Mouse (Mus musculus) layer of hippocampus, adult 9-10 months (tissue): ENCODE measurements around the gene Smug1.

Experiments
- DNase-seq: peaks from one replicate; pipeline ENCODE4 v3.0.0; 2022; ENCODE audit warnings: low spot score

The Smug1 gene

DNA sequence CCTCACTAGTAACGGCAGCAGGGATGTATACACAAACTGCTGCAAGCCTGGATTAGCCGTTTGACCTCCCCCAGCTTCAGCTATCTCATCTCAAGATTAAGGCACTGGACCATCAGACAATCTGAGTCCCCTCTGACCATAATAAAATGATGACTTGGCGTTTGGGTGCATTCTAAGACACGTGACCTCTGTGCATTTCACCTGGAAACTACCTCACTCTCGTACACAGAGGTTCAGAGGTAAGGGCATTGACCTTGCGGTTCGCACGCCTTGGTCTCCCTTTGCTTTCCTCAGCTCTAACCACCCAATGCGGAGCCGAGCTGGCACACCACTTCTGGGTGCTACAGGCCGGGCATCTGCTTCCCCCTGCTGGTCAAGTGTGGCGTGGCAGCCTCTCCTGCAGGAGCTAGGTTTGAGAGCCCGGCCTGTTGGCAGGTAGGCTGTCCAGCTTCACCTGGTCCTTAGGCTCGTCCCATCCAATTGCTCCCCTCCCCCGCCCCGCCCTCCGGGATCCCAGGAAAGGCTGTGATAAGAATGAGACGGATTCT, 10.1 kb upstream of the Smug1 start:
- DNase-seq, result peak; percentile 86

DNA sequence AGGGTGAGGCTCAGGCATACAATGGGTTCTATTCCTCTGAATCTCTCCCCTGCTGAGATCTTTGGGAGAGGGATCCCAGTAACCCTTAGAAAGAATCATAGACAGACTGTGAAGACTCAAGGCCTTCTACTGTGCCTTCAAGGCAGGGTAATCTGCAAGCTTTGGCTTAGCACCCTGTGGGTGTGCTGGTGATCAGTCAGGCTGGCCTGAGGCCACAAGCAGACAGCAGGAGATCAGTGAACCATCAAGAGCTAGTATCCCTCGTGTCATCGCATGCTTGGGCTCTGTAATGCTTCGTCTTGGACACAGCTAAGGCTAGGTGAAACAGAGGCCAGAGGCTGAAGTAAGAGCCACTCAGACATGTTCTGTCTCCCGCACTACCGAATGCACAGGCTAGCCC, 6.4 kb upstream of the Smug1 start:
- DNase-seq, result no peak

DNA sequence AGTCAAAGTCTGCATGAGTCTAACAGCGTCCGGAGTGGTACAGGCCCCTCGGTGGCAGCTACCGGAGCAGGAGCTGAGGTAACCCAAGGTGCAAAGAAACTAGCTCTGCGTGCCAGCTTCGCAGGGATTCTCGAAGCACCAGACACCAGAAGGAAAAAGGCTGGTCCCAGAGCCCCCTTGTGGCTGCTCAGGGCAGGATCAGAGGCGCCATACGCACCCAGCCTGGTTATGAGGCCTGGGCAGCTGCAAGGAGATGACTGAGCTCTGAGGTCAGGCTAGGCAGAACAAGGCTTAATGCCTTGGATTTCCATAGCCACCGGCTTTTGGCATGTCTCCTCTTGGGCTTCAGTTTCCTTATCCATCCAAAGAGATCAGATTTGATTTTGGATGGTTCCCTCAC, 5.6 kb upstream of the Smug1 start:
- no peak for DNase-seq

DNA sequence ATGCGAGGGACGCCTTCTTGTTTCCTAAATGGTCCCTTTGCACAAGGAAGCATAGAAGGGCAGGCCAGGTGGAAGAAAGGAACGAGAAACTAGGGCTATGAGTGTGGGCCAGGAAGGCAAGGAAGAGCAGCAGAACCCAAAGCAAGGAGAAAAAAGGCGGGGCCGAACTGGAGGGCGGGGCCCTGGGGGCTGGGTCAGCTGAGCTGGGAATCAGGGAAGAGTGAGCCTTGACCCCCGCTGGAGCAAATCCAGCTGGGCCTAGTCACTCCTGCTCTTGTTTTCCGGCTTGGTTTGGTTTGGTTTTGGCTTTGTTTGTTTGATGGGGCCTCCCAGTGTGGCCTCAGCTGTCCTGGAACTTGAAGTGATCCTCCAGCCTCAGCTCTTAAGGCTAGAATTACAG, 4.4 kb upstream of the Smug1 start:
- no peak for DNase-seq

DNA sequence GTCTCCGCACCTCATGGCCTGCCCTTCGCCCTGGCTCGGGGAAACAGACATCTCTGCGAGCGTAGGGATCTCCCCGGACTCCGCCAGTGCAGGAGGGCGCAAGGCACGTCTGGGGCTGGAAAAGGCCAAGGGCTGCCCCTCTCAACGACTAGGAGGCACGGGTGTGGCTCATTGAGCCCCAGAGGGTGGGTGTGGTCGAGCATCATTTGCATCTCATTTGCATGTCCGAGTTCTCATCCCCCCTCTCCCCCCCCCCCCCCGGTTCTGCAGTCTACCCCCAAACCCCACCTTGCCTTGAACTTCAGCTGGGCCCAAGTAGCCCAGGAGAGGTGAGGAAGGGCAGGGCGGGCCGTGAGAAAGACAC, 3.4 kb upstream of the Smug1 start:
- no peak for DNase-seq

DNA sequence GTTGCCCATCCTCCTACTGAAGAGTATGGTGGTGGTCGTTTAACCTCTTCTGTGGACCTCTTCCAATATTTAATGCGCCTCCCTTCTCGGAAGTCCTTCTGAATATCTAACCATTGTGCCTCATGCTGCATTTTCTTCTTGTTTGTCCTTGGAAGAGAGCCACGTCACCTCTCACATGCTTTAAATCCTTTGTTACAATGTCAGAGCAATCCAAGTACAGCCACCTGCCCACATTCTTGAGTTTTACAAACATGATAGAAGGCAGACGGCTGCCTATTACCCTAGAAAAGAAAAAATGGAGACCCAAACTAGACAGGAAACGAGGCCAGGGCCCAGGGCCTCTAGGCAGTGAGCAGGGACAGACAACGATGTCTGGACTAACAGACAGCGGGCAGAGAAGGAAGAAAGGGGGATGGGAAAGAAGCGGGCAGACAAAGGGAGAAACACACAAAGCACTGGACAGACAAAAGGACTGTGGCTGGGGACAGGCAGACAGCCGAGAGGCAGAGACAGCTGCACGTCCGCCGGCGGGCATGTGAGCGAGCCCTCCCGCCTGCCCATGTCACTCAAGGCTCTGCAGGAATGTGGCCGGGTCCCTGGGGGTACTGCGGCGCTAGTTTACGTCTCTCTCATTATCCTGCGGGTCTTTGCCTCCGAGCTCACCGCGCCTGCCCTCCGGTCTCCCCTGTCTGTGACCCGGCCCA, 2.9 kb upstream of the Smug1 start:
- DNase-seq, result no peak

DNA sequence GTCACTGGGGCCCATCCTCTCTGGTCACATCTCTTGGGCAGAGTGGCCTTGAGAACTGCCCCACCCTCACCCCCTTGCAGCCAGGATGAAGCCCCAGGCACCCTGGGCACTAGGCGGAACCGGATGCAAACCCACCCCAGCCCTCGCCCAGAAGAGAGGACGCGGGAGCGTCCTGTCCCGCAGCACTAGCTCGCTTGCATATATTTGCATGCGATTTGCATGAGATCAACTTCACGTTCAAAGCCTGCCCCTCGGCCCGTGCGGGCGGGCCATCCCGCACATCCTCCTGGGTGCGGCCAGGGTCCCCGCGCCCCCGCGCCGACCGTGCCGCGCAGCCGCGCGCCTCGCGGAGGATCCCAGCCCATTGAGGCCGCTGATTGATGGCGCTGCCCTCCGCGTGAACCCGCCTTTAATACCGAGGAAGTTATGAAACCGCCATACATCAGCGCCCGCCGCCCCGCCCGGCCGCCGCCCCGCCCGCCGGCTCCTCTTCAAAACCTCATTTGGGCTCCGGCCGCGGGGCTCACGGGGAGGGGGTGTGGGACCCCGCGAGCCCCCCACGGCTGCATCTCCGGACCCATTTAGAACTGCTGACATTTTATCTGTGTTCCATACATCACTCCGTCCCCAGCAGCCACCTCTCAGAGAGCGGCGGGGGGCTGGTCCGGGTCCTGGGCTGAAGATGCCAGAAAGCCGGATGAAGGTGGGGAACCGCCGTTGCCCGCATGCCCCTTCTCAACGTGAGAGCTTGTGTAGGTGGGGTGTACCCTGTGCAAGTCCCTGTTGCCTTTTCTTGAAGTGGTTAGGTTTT, 2.1 kb upstream of the Smug1 start:
- DNase-seq, result no peak

DNA sequence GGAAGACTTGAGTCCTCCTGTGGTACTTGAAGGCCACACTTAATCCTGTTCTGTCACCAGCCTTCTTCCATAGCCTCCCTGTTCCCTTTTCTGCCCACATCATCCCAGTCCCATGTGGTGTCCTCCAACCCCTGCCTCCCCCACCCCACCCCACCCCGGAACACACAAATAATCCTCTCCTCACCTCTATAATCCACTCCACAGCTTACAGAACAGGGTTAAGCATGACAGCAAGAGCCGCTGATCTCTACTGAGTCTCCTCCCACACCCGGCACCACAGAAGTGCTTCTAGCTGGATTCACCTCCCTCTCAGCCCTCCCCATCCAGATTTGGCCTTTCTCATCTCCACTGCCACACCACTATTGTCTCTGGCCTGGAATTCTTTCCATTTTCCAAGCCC, 894 bp upstream of the Smug1 start:
- no peak for DNase-seq

DNA sequence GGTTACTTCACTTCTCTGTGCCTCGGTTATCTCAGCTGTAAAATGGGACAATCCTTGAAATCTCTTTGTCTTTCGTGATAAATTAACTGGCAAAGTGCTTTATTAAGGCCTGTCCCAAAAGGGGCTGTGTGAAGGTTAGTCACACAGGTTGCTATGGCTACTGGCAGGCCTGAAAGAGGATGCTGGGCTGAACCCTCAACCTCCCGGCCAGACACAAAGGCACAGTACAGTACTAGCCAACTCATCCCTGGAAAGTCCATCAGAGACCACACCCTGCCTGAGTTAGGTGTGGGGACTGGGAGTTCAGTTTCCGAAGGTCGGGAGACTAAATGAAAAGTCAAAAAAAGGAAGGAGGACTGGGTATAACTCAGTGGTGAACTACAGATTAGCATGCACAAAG, 968 bp downstream of the Smug1 start:
- DNase-seq, result no peak

DNA sequence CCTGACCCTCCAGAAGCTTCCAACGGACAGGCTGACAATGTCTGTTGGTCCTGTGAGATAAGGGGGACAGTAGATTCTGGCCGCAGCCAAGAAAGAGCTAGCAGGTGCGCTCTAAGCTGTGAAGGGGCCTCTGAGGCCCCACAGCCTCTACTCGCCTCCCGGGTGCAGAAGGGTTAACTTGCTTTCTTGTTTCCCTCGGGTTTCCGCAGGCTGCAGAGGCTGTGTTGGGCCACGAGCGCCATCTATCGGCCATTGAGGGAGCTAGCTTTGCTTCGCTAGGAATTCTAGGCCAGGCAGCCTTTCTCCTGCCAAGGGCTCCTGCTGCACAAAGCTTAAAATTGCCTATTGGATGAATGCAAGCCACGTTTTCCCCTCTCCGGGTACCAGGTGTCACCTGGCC, 1.5 kb downstream of the Smug1 start:
- peak; percentile 84 for DNase-seq

DNA sequence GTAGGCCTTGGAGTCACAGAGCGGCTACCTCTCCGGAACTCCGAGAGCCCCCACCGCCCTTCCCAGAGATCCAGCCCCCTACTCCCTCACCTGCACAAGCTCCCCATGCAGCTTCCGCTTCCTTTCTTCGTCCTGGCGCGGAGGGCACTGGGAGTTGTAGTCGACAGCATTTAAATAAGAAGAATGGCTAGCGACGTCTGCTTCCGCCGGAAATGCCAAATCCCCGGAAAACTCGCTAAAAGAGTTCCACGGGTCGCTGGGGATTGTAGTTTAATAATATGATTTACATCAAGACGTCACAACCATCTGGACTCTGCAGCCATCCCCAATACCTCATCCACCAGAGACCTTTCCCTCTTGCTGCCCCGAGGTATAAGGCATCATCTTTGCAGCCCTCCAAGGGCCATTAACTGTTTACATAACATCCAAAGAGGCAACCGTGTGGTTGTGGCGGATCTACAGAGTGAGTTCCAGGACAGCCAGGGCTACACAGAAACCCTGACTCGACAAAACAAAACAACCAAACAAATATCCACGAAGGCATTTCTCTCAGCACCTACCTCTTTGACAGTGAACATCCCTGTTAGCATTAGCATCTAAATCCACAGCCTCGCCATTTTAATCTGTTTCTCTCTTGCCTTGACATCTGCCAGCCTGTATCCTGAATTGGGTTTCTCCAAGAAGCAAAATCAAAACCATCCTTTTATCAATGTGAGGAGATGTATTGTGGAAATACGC, 3.5 kb downstream of the Smug1 start:
- peak; percentile 82 for DNase-seq

DNA sequence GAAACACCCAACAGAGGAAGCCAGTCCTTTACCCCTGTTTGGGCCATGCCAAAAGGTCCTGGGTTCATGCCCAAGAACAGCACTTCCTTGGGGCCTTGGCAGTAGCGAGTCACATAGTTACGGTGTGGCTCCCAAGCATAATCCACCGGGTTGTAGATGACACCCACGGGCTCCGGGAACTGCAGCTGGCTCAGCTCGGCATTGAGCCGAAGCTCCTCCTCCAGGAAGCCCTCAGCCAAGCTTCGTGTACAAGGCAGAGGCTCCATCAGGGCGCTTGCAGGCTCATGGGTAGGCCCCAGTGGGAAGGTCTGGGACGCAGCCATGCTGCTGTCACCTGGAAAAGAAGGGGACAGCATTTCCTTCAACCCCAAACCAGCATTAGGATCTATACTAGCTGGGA, 9.3 kb downstream of the Smug1 start:
- no peak for DNase-seq

DNA sequence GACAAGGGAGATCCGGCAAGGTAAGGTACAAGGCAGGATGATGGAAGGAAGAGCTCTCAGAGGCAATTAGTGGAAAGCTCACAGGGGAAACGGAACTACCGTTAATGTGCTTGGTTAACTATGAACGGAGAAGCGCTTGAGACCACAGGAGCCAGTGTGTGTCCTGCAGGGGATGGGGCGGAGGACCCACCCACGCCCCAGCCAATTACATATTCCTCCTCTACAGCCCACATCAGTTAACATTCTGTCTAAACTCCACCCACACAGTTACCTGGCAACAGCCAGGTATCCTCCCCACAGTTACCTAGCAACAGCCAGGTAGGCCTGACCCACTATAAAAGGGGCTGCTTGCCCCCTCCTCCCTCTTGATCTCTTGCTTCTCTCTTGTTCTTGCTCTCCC, 10.0 kb downstream of the Smug1 start:
- DNase-seq, result no peak

DNA sequence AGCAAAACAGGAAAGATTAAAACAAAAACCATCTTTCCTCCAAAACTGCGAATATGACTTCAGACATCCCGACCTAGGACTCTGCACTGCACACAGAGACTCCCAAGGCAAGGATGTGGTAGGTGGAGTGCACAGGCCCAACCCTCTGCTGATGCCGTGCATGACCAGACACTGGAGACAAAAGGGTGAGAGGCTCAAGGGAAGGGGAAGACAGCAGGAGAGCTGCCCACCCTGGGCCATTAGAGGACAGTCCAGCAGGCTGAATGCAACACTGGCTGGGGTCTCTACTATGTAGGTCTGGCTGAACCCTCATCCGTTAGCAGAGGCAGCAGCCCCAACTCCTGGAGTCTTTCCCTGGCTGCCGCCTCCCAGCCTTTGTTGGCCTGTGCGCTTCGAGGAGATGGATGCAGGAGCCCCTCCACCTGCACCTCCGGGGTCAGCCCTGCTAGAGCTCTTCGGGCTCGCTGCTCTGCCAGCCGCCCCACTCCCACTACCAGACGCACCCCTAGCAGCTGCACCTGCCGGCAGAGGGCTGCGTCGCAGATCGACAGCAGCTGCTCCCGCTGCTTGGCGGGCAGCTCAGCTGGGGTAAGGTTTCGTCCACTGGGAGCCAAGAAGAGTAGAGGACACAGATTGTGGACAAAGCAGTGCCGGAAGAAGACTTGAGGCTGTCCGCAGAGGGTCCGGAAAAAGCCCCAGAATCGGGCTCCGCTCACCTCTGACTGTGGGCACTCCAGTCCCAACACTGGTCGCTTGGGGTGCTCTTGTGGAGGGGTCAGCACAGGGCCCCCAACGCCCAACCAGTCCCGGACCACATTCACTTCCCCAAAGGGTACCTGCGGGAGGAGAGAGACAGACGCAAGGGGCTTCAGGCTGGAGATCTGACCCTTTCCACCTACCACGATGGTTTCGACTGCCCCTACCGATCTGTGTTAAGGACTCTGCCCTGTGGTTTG, 11.2 kb downstream of the Smug1 start:
- no peak for DNase-seq

DNA sequence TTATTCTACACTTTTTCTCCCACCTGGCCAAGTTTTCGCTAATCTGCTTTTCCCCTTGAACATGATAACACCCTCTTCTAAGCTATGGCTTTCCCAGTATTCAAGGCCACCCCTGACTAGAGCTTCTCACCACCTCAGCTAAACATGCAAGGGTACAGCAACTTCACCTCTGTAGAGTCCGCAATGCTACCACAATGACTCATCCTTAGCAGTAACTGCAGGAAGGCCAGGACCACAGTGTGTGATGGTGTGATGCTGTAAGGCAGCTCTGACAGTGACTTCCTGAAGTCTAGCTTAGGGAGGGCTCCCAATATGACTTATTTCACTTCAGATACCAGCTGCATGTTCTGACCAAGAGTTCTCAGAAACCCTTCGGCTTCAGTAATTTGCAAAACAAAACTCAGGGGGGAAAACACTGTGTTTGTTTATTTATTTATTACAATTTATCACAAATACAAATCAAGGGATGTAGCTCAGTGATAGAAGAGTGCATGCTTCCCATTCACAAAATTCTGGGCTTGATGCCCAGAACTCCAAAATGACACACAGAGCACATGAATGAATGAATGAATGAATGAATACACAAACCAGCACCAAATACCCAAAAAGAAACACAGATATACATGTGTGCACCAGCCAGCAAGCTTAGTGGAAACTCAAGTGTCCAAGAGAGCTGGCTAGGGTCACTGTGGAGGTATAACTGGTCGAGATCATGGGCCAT, 13.8 kb downstream of the Smug1 start:
- DNase-seq, result no peak

DNA sequence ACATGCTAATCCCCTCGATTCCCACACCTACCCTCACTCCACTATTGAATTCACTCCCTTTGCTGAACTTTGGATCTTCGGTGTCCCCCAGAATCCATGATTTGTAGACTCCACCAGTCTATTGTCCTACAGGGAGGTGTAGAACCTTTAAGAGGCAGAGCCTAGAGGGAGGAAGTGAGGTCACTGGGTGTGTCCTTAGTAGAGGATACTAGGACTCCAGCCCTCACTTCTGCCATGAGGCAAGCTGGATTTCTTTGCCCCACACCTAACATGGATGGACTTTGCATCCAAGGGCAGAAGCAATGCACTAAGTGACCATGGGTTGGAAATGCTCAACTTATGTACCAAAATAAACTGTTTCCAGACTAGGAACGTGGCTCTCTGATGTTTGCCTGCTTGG, 14.5 kb downstream of the Smug1 start:
- no peak for DNase-seq

DNA sequence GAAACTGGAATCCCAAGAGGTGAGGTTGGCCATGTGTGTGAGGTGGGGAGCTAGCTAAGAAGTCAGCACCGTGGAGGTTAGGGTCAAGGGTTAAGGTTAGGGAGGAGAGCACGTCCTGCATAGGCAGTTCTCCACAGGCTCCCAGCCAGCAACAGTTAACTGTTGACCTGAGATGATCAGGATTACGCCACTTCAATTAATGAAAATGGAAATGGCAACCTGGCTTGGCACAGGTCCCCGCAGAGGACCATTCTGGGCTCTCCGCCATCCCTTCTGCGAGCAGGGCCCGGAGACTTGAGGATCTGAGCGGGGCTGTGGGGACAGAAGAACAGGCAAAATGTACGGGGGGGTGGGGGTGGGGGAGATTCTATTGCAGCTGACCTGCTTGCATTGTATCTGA, 19.1 kb downstream of the Smug1 start:
- no peak for DNase-seq

DNA sequence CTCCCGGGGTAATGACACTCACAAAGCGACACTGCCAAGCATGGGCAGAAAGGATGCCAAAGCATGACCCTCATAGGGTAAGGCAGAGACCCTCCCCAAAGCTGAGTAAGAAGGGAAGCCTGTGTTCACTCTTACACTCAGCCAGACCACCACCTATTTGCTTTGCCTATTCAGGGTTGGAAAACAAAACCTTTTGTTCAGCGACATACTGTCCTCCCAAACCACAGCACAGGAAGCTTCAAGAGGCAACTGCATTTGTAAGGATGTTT, 19.5 kb downstream of the Smug1 start:
- no peak for DNase-seq

DNA sequence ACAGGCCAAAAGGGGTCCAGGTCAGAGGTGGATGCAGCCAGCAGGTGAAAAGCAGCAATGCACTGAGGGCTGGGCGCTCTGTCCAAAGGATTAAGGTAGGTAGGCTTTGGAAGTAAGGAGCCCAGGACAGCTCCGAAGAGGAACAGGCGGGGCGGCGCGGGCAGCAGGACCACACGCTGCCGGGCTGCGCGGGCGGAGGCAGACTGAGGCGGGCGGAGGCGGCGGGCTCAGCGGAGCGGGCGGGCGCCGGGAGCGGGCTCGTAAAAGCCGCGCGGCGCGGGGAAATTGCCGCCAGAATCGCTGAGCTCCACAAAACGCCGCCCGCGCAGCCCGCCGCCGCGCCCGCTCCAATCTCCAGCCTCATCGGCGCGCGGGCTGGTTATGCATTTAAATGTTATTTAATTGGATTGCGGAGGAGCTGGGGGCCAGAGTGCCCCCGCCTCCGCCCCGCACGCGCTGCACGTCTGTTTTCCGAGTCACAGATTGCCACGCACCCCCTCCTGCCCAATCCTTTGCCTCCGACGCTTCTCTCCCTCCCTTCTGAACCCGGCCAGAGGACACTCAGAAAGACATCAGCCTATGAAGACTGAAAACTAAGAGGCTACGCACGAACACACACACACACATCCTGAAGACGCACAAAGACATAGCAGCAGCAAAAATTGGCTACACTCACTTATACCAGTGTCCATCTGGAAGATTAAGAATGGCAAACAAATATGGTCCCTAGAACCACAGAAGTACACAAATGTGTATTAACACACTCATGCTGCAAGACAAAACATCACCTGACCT, 20.1 kb downstream of the Smug1 start:
- DNase-seq, result no peak

DNA sequence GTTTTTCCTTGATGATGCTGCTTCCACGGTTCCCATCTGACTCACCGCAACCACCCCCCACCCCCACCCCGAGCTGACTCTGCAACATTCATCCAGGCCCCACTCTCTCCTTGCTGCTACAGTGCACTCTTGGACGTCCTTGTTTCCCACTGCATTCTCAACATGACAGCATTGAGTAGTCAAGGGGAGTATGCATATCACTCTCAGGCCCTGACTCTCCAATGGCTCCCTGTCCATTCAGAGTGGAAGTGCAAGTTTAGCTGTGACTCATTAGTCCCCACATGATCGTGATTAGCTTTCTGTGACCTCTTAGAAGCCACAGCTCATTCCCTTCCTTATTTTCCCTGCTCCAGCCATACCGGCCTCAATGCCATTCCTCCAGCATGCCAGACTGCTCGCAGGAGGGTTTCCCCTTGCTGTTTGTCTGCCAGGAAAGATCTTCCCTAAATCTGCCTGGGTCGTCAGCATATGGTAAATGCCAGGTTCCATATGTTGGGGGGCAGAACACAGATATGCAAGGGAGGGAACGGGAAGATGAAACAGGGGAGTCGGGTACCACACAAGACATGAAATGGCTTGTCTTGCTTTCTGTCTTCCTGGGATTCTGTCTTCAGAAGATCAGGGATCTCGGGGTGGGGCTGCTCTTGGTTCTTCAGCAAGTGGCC, 21.1 kb downstream of the Smug1 start:
- DNase-seq, result no peak
